ENCODE assay signal across 24 mouse cellular contexts in genomic region chr11:85857997-85858698, GRCm38 (mm10). TPM values are rescaled to one million over a fixed set of nuclear protein-coding genes. Genes with fewer than 3 reads are reported as not detected.
DNase-seq lines count a peak whose midpoint lies in the region; ATAC-seq and TF ChIP-seq lines count a peak whose summit lies in the region.
"Had no signal": no experiment of that assay in that cellular context is flagged by ENCODE, and none has a peak within 500 bp of the region (broad histone marks: within the 10 kb centered on the region; RNA-seq: fewer than 3 reads in every experiment).

No protein-coding gene starts in this region.

- no peak overlapping the region for H3K4me2 ChIP-seq in midbrain, embryonic 15.5 days
- H3K4me2 ChIP-seq in limb, embryonic 13.5 days (replicated peaks): no peak overlapping the region
- H3K4me2 ChIP-seq: lung, embryonic 15.5 days; neural tube, embryonic 13.5 days had no signal

- TF ChIP-seq EP300 in heart, adult 2 months (IDR thresholded peaks at IDR 0.05; ENCODE audit: insufficient read depth, low read depth, low read length): no peak

- TF ChIP-seq POLR2A in heart, adult 2 months (IDR thresholded peaks at IDR 0.05; ENCODE audit: insufficient read depth, low read depth, low read length): no peak

- peak overlapping the region; percentile 33 for H3K4me3 ChIP-seq in midbrain, embryonic 10.5 days
- no peak overlapping the region for H3K4me3 ChIP-seq in midbrain, embryonic 15.5 days
- no peak overlapping the region for H3K4me3 ChIP-seq in limb, embryonic 13.5 days
- no peak overlapping the region for H3K4me3 ChIP-seq in heart, adult 2 months
- H3K4me3 ChIP-seq: erythroblast, embryonic 14.5 days; lung, embryonic 15.5 days; neural tube, embryonic 13.5 days had no signal

- peak; percentile 67 for DNase-seq in midbrain, embryonic 10.5 days (ENCODE audit: low spot score)
- peak; percentile 37 for DNase-seq in embryo, embryonic 9.5 days (ENCODE audit: extremely low spot score)
- no peak for DNase-seq in layer of hippocampus, adult 9-10 months (ENCODE audit: low spot score)
- DNase-seq in heart, adult 2 months: no peak
- DNase-seq in left cerebral cortex, adult 18-20 months (ENCODE audit: low spot score in 2 of 2): no peak
- DNase-seq: cerebellum, adult 11 months; heart, postnatal 10 days; kidney, adult 18-20 months; kidney, postnatal 4 days had no signal

- peak overlapping the region; percentile 84 for H3K27ac ChIP-seq in midbrain, embryonic 10.5 days (replicated peaks)
- no peak overlapping the region for H3K27ac ChIP-seq in midbrain, embryonic 15.5 days
- H3K27ac ChIP-seq in limb, embryonic 13.5 days: no peak overlapping the region
- H3K27ac ChIP-seq in heart, adult 2 months: no peak overlapping the region
- H3K27ac ChIP-seq: lung, embryonic 15.5 days; neural tube, embryonic 13.5 days; stomach, postnatal 0 days had no signal

- H3K36me3 ChIP-seq in midbrain, embryonic 10.5 days: no peaks in the 10 kb centered on the region
- no peaks in the 10 kb centered on the region for H3K36me3 ChIP-seq in midbrain, embryonic 15.5 days (replicated peaks)
- no peaks in the 10 kb centered on the region for H3K36me3 ChIP-seq in limb, embryonic 13.5 days
- no peaks in the 10 kb centered on the region for H3K36me3 ChIP-seq in heart, adult 2 months (ENCODE audit: control insufficient read depth, insufficient read depth, low read length)
- H3K36me3 ChIP-seq: lung, embryonic 15.5 days; neural tube, embryonic 13.5 days had no signal

- no peak for ATAC-seq in midbrain, embryonic 15.5 days (replicated peaks)
- no peak for ATAC-seq in limb, embryonic 13.5 days (ENCODE audit: low FRiP score, low read depth)
- ATAC-seq: activated CD4-positive, CD25-positive, alpha-beta regulatory T cell, adult 4 months had no signal

- intact Hi-C loops in heart, adult 2 months (cut with DNase I): no loop called here

- peaks cover 3% of the 10 kb centered on the region for H3K27me3 ChIP-seq in midbrain, embryonic 10.5 days (ENCODE audit: low read depth, poor library complexity, severe bottlenecking)
- H3K27me3 ChIP-seq in midbrain, embryonic 15.5 days (replicated peaks): no peaks in the 10 kb centered on the region
- no peaks in the 10 kb centered on the region for H3K27me3 ChIP-seq in limb, embryonic 13.5 days
- H3K27me3 ChIP-seq in heart, adult 2 months (ENCODE audit: control insufficient read depth, insufficient read depth, low read length): no peaks in the 10 kb centered on the region
- H3K27me3 ChIP-seq: lung, embryonic 15.5 days; neural tube, embryonic 13.5 days had no signal

- no peak for TF ChIP-seq CTCF in heart, adult 2 months (IDR thresholded peaks at IDR 0.05)

- no peaks in the 10 kb centered on the region for H3K9me3 ChIP-seq in midbrain, embryonic 10.5 days (replicated peaks)
- H3K9me3 ChIP-seq in midbrain, embryonic 15.5 days: no peaks in the 10 kb centered on the region
- H3K9me3 ChIP-seq in limb, embryonic 13.5 days: no peaks in the 10 kb centered on the region
- H3K9me3 ChIP-seq: lung, embryonic 15.5 days; neural tube, embryonic 13.5 days had no signal

- no peak overlapping the region for H3K9ac ChIP-seq in midbrain, embryonic 15.5 days
- peak overlapping the region; percentile 19; the same call in 1 of the 2 replicates for H3K9ac ChIP-seq in limb, embryonic 13.5 days
- no peak overlapping the region for H3K9ac ChIP-seq in heart, adult 2 months (ENCODE audit: low read depth, low read length)
- H3K9ac ChIP-seq: lung, embryonic 15.5 days; neural tube, embryonic 13.5 days had no signal

- peaks cover 14% of the 10 kb centered on the region for H3K4me1 ChIP-seq in midbrain, embryonic 10.5 days
- H3K4me1 ChIP-seq in midbrain, embryonic 15.5 days: peaks cover 6% of the 10 kb centered on the region; the same call in 1 of the 2 replicates
- H3K4me1 ChIP-seq in limb, embryonic 13.5 days: no peaks in the 10 kb centered on the region
- H3K4me1 ChIP-seq in heart, adult 2 months (ENCODE audit: control insufficient read depth, insufficient read depth, low read length): no peaks in the 10 kb centered on the region
- H3K4me1 ChIP-seq: lung, embryonic 15.5 days; neural tube, embryonic 13.5 days had no signal

- 15% methylated on average over 6 of the region's 6 CpGs for WGBS in midbrain, embryonic 10.5 days
- 7% methylated on average over 6 of the region's 6 CpGs for WGBS in midbrain, embryonic 15.5 days
- WGBS in limb, embryonic 13.5 days: 32% methylated on average over 6 of the region's 6 CpGs
- WGBS in heart, adult 2 months: 39% methylated on average over 6 of the region's 6 CpGs

- H3K79me2 ChIP-seq in heart, adult 2 months (replicated peaks; ENCODE audit: control insufficient read depth, insufficient read depth, low read length): no peaks in the 10 kb centered on the region

RNA-seq across cellular contexts. Expression of gene Gm11444, which starts 8.0 kb away (rescaled TPM):
- not detected in 2 replicates for polyA plus RNA-seq in midbrain, embryonic 10.5 days (2016; fragmentation: Nextera tagmentation; extraction: Ambion mirVana)
- not detected in 2 replicates for polyA plus RNA-seq in midbrain, embryonic 15.5 days (2015; fragmentation: Nextera tagmentation; extraction: Ambion mirVana)
- 0.28 TPM in 1 of 2 replicates, not detected in the other for polyA plus RNA-seq in limb, embryonic 13.5 days (2015; fragmentation: Nextera tagmentation; extraction: Ambion mirVana)
- not detected for total RNA-seq in heart, adult 2 months (2021)
- polyA plus RNA-seq in heart, adult 2 months (2012; rRNA removed): not detected in 2 replicates
- not detected for total RNA-seq in left cerebral cortex, adult 18-20 months (2021)
- total RNA-seq: adrenal gland, postnatal 4 days; common myeloid progenitor, adult 5-6 weeks; gastrocnemius, adult 8-10 months; heart, adult 8-10 months; heart, postnatal 10 days; liver, adult 2 months; megakaryocyte, adult 5-6 weeks had no signal
- polyA plus RNA-seq: erythroblast, embryonic 14.5 days; liver, adult 2 months; lung, embryonic 15.5 days; neural tube, embryonic 13.5 days; spleen, adult 2 months; stomach, postnatal 0 days; urinary bladder, adult 2 months had no signal

RNA-seq across cellular contexts. Expression of gene Tbx2, which starts 25.8 kb away (rescaled TPM):
- 0.27 and 0.43 TPM in 2 replicates for polyA plus RNA-seq in midbrain, embryonic 10.5 days (2016; fragmentation: Nextera tagmentation; extraction: Ambion mirVana)
- 1.0 TPM in 2 replicates for polyA plus RNA-seq in midbrain, embryonic 15.5 days (2015; fragmentation: Nextera tagmentation; extraction: Ambion mirVana)
- 5.0 and 5.1 TPM in 2 replicates for polyA plus RNA-seq in limb, embryonic 13.5 days (2015; fragmentation: Nextera tagmentation; extraction: Ambion mirVana)
- total RNA-seq in heart, adult 2 months (2021): 1 to 10 TPM; 5.5 to 5.7 TPM
- 6.9 and 7.5 TPM in 2 replicates for polyA plus RNA-seq in heart, adult 2 months (2012; rRNA removed)
- total RNA-seq in left cerebral cortex, adult 18-20 months (2021): 1 to 10 TPM; 1.3 to 1.5 TPM

RNA-seq across cellular contexts. Expression of gene Tbx4, which starts 28.1 kb away (rescaled TPM):
- 0.04 and 0.20 TPM in 2 replicates for polyA plus RNA-seq in midbrain, embryonic 10.5 days (2016; fragmentation: Nextera tagmentation; extraction: Ambion mirVana)
- polyA plus RNA-seq in midbrain, embryonic 15.5 days (2015; fragmentation: Nextera tagmentation; extraction: Ambion mirVana): 0.34 and 0.46 TPM in 2 replicates
- polyA plus RNA-seq in limb, embryonic 13.5 days (2015; fragmentation: Nextera tagmentation; extraction: Ambion mirVana): 25.1 and 29.3 TPM in 2 replicates
- total RNA-seq in heart, adult 2 months (2021): not detected
- 0.09 and 0.55 TPM in 2 replicates for polyA plus RNA-seq in heart, adult 2 months (2012; rRNA removed)
- under 1 TPM in 1 of 2 experiments, not detected in 1; 0.14 TPM for total RNA-seq in left cerebral cortex, adult 18-20 months (2021)
- total RNA-seq: adrenal gland, postnatal 4 days; common myeloid progenitor, adult 5-6 weeks; heart, adult 8-10 months; liver, adult 2 months; megakaryocyte, adult 5-6 weeks had no signal
- polyA plus RNA-seq: activated CD4-positive, CD25-positive, alpha-beta regulatory T cell, adult 4 months; erythroblast, embryonic 14.5 days had no signal

Comparison
In these comparisons a context has a peak if more than half of its experiments do, and no peak if none do; other contexts are left out.
1. DNase-seq: peak in midbrain, embryonic 10.5 days (single experiment) and embryo, embryonic 9.5 days (single experiment); none in layer of hippocampus, adult 9-10 months (single experiment), heart, adult 2 months (0 of 2) and left cerebral cortex, adult 18-20 months (0 of 2).
2. RNA of gene Tbx4, which starts 28.1 kb away (polyA plus RNA-seq): 25.1 to 29.3 TPM in limb, embryonic 13.5 days; 0.09 to 0.55 TPM in heart, adult 2 months, 0.34 to 0.46 TPM in midbrain, embryonic 15.5 days and 0.04 to 0.20 TPM in midbrain, embryonic 10.5 days; every median in the first group is over 10 times any median in the second.